Mouse (Mus musculus): ENCODE data around the gene Kcnj6.
"Not testable (repeated sequence)": the region's sequence is repeated elsewhere in the genome, so short reads cannot be mapped to it uniquely, and the experiment has no call there.

DNA sequence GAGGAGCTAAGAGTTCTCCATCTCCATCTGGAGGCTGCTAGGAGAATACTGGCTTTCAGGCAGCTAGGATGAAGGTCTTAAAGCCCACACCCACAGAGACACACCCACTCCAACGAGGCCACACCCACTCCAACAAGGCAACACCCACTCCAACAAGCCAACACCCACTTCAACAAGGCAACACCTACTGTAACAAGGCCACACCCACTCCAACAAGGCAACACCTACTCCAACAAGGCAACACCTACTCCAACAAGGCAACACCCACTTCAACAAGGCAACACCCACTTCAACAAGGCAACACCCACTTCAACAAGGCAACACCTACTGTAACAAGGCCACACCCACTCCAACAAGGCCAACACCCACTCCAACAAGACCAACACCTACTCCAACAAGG lies 188.2 kb downstream of the Kcnj6 start:
- TF ChIP-seq CTCF, EP300 (IDR thresholded peaks at IDR 0.05): not testable (repeated sequence)
